Mouse (Mus musculus) adrenal gland, postnatal 25 days (tissue): ENCODE data around the gene Poln. TPM values are rescaled to one million over a fixed set of nuclear protein-coding genes. Genes with fewer than 3 reads are reported as not detected.

Experiments
- DNase-seq: peaks from one replicate; pipeline ENCODE4 v3.0.0; 2021; ENCODE audit warnings: mixed read lengths
- total RNA-seq: library from RNA; stranded (reverse); gene quantifications from 2 replicates; pipeline ENCODE4 v1.2.3, GENCODE M21; 2021

The Poln gene
- total RNA-seq, 1 experiment from 2014 or later = 13.0 TPM

- no peak for DNase-seq
These were observed 71.9 kb downstream of the Poln start for GRCm38 (mm10) chr5:34097333-34097732.

DNA sequence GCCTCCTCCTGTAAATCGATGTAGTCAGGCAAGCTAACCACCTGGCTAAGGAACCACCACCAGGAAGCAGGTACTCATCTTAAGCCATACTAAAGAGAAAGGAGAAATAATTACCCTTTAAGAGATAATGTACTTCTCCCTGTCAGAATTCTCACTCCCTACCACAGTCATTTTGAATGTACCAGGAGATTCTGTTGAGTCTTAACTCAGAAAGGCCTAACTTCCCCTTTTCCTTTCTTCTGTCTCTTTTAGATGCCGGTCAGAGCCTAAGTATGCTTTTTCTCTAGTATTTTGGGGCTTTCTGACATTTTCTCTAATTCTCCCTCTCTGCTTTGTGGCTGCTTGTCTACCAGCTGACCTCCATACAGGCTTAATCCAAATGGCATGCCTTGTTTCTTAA, 76.2 kb downstream of the Poln start:
- no peak for DNase-seq

GRCm38 (mm10) chr5:34032520-34032919, 136.7 kb downstream of the Poln start:
- no peak for DNase-seq

GRCm38 (mm10) chr5:34031022-34031421, 138.2 kb downstream of the Poln start:
- DNase-seq = no peak

GRCm38 (mm10) chr5:34030101-34030500, 139.1 kb downstream of the Poln start:
- DNase-seq = no peak

DNA sequence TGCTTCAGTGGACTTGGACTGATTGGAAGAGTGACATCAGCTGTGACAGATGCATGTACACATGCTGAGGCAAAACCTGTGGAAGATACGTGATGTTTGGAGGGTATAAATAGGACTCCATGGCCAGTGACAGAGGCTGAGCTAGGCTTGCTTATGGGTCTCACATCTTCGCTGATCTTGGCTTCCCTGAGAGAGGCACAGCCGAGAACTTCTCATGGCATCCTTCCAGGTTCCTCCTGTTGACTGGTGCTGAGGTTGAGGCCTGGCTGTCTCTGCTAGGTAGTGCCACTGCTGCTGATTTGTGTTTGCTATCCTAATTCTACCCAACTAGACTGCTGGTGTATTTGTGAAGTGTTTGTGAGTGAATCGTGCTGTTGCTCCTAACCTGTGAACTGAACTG, 150.3 kb downstream of the Poln start:
- no peak for DNase-seq

DNA sequence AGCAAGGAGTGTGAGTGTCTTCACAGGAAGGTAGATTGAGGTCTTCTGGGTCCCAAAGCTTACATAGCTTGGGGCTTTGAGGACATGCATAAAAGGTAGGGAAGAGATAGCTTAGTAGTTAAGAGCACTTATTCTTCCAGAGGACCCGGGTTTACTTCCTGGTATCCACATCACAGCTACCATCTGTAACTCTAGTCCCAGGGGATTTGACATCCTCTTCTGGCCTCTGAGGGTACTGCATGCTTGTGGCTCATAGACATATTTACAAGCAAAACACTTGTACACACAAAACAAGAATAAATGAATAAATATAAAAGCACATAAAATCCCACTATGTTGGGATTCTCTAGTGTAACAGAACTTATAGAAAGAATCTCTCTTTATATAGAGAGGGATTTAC, 154.6 kb downstream of the Poln start:
- no peak for DNase-seq

DNA sequence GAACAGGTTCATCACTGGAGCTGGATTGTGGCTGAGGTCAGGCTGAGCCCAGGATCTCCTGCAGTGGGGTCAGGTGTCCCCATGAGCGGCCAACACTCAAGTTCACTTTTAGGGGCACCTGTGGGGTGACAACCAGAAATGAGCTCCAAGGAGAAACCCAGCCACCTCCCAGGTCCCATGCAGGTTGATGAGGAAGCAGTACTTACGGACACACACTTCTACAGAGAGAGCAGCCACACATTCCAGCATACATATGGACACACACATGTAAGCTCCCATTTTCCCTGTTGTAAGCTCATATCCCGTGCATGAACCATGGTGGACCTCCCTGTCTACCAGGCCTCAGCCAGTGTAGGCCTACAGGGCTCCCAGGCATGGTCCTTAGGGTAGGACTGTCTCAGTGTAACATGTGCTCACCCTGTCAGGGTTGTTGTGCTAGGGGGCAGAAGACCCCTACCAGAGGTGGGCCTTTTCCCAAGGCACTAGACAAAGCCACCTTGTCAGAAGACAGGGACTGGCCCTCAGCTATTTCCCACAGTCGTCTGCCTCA, 161.8 kb downstream of the Poln start:
- DNase-seq = no peak

- DNase-seq = no peak
These were observed 162.4 kb downstream of the Poln start for GRCm38 (mm10) chr5:34006832-34007231.

GRCm38 (mm10) chr5:34004618-34005017, 164.6 kb downstream of the Poln start:
- DNase-seq = no peak

DNA sequence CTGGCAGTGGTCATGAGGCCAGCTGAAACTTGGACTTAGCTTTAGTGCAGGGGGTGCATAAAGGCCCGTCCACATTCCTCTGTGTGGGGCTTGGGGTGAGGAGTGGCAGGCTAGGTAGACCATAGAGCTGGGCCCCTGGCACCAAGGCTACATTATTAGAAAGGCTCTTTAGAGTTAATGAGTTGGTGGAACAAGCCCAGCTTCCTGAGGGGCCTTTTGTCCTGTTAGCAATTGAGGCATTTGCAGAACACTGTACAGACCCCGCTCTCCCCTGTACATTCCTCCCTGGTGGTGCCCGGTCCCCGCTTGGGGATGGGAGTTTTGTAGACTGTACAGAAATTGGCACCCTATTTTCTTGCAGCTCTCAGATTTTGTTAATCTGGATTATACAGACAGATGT, 166.6 kb downstream of the Poln start:
- DNase-seq = no peak

DNA sequence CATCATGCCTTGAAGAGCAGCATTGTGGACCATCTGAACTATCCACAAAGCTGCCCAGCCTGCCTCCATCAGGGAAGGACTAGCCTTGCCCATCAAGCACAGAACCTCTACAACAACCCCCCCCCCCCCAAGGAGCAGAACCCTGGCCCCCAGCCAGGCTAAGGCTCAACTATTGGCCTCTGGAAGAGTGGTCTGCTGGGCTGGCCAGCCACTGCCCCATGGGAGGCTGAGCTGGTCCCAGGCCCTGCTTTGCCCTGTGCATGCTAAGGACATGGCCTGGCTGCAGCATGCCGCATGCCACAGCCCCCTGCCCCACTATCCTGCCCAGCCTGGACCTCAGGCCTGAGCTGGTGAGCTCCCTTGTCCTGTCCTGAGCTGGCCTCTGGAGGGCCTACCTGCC, 167.8 kb downstream of the Poln start:
- DNase-seq = peak; percentile 41

DNA sequence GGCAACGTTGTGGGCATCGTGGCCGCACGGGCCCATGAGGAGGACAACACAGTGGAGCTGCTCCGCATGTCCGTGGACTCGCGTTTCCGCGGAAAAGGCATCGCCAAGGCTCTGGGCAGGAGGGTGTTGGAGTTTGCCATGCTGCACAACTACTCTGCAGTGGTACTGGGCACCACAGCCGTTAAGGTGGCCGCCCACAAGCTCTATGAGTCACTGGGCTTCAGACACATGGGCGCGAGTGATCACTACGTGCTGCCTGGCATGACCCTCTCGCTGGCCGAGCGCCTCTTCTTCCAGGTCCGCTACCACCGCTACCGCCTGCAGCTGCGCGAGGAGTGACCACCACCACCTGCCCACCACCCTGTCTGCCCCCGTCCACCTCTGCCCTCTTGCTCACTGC, 168.4 kb downstream of the Poln start:
- no peak for DNase-seq

DNA sequence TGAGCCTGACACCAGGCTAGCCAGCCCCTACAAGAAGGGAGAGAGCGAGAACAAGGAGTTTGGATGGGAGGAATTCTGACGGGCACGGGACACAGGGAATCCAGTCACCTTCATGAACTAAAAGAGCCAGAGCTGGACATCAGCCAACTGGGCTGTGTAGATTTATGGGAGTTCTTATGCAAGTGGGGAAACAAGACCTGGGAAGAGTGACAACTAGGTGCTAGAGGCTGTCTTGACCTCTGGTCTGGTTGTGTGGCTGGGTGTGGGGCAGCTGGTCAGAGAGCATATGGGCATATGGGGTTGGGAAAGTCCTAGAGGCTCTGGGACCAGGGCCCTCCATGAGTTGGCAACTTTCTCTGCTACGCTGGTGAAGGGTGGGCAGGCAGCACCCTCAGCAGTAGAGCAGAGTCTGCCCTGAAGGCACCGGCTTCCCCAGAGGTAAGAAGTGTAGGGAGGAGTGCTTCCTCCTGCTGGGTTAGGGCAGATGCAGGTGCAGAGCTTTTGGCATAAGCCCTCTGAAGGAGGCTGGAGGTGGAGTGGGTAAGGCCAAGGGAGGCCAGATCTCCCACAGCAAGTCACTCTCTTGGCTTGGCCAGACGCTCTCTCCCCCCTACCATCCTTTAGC, 169.7 kb downstream of the Poln start:
- peak; percentile 46 for DNase-seq

DNA sequence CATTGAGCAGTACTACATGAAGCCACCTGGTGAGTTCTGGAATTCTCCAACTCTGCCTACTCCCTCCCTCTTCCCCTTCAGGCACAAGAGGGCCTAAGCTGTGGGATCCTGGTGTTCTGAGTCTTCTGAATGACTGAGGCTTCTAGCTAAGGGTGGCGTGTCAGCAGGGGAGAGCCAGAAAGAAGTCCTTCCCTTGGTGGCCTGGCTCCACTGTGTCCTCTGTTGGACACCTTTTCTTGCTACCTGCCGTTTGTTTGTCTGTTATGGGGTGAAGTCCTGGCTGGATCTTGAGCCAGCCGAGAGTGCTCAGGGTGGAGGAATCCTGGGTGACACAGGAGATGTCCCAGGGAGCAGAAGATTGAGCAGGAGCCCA, 170.8 kb downstream of the Poln start:
- no peak for DNase-seq

- DNase-seq = no peak
These were observed 171.3 kb downstream of the Poln start for GRCm38 (mm10) chr5:33997829-33998504.

DNA sequence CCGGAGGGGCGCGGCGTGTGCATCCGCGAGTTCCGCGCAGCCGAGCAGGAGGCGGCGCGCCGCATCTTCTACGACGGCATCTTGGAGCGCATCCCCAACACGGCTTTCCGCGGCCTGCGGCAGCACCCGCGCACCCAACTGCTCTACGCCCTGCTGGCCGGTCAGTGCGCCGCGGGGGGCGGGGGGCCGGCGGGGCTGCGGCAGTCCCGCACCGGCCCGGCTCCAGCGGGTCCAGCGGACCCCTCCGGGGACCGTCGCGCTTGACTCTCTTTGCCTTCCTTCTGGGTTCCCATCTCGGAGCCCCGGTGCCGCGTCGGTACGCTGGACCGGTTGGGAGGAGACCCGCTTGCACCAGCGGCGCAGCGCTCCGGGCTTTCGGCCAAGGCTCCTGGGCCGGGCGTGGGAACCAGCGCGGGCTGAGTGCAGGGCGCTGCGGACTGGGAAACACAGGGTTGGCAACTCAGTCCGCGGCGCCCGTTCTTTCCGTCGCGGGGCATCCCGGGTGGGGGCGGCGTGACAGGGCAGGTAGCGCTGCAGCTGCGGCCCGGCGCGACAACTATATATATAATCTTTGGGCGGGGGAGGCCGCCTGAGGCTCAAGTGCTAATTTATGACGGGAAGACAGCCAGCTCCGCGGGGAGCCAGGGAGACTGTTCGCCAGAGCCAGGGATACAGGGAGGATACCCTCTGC, 172.1 kb downstream of the Poln start:
- DNase-seq = peak; percentile 83

DNA sequence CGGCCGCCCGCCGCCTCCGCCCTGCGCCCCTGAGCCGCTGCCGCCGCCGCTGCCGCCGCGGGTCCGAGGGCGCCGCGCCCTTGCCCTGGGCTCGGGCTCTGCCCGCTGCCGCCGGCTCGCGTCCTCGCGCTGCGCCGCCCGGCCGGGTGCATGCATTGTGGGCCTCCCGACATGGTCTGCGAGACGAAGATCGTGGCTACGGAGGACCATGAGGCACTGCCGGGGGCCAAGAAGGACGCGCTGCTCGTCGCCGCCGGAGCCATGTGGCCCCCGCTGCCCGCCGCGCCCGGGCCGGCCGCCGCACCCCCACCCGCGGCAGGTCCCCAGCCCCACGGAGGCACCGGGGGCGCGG, 172.6 kb downstream of the Poln start:
- no peak for DNase-seq

DNA sequence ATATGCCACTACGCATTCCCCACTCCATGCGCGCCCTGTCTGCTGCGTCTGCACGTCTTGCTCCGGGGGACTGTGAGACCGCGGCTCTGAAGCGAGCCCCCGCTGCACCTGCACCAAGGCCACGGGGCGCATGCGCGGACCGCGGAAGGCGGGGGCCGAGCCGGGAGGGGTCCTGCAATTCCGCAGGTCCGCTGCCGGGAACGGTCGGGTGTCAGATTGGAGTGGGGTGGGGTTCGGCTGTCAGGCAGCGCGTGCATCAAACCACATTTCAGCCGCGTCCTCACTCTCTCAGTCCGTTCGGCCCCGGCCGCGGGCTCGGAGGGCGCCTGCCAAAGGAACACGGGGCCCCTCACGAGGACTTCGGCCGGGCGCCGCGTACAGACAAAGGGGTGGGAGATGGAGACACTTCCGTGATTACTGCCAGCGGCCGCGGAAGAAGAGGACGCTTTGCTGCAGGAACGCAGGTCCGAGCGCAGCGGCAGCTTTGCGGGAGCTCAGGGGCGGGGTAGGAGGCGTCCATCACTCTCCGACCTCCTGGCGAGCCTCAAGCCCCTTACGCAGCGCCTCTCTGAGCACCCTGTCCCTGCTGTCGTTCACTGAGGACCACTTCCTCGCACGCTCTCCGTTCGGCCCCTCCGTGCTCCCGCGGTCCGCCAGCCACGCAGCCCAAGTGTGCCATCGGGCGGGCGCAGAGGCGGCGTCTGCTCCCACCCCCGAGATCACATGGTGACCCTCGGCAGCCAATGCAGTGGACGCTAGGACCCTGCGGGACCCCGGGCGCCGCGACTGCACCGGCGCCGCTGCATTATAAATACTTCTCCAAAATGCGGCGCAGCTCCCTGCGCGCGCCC, 173.2 kb downstream of the Poln start, which contains the start of gene Nat8l:
Gene Nat8l (plus strand): TSS at position 142 of the 851 bp plus-strand sequence.
- DNase-seq = peak; percentile 64

- DNase-seq = peak; percentile 82
These were observed 174.3 kb downstream of the Poln start for GRCm38 (mm10) chr5:33994671-33995625.
